Mouse (Mus musculus) MEL (cell line): Measurements from ENCODE around the gene Olfr823.
"Not testable (repeated sequence)": the region's sequence is repeated elsewhere in the genome, so short reads cannot be mapped to it uniquely, and the experiment has no call there.

Experiments
- BHLHE40 ChIP-seq: IDR thresholded peaks from 2 replicates; pipeline ENCODE4 v1.6.1; 2012; ENCODE audit warnings: low read depth, mild to moderate bottlenecking, inconsistent platforms, low read length, improper control_type of control experiment, borderline replicate concordance
- CTCF ChIP-seq, 3 experiments: IDR thresholded peaks in 2 of 3; conservative IDR thresholded peaks in 1 of 3; 2 replicates each; pipeline ENCODE4 v1.5.1; 2011 to 2012; ENCODE audit warnings: low read length in 3 of 3, low read depth in 2 of 3, mild to moderate bottlenecking in 2 of 3, improper control_type of control experiment in 1 of 3, inconsistent platforms in 1 of 3, mixed read lengths in 1 of 3, moderate library complexity in 1 of 3; ENCODE audit not compliant: control insufficient read depth in 1 of 3, insufficient read depth in 1 of 3, poor library complexity in 1 of 3, severe bottlenecking in 1 of 3
- EP300 ChIP-seq, 2 experiments: IDR thresholded peaks; 2 replicates each; pipeline ENCODE4 v1.6.1; 2011; ENCODE audit warnings: improper control_type of control experiment in 2 of 2, low read length in 2 of 2, low read depth in 1 of 2, mild to moderate bottlenecking in 1 of 2
- MAX ChIP-seq: IDR thresholded peaks from 2 replicates; pipeline ENCODE4 v1.6.1; 2011; ENCODE audit warnings: low read length, improper control_type of control experiment
- NRF1 ChIP-seq: IDR thresholded peaks from 2 replicates; pipeline ENCODE4 v1.6.1; 2014; ENCODE audit warnings: low read depth, mild to moderate bottlenecking, inconsistent platforms, low read length, improper control_type of control experiment, moderate library complexity; ENCODE audit not compliant: poor library complexity, insufficient read depth, severe bottlenecking
- POLR2A ChIP-seq, 2 experiments: IDR thresholded peaks; 2 replicates each; pipeline ENCODE4 v1.6.1; 2011 to 2012; ENCODE audit warnings: low read length in 2 of 2, mild to moderate bottlenecking in 2 of 2, control low read depth in 1 of 2, improper control_type of control experiment in 1 of 2, low read depth in 1 of 2, moderate library complexity in 1 of 2; ENCODE audit not compliant: control insufficient read depth in 1 of 2, insufficient read depth in 1 of 2, poor library complexity in 1 of 2
- POLR2AphosphoS5 ChIP-seq: IDR thresholded peaks from 2 replicates; pipeline ENCODE4 v1.6.1; 2012; ENCODE audit warnings: low read depth, borderline replicate concordance, mild to moderate bottlenecking, inconsistent platforms, low read length, moderate library complexity, mixed read lengths
- RCOR1 ChIP-seq: IDR thresholded peaks from 2 replicates; pipeline ENCODE4 v1.6.1; 2012; ENCODE audit warnings: low read depth, mild to moderate bottlenecking, inconsistent platforms, low read length, improper control_type of control experiment
- USF1 ChIP-seq: IDR thresholded peaks from 2 replicates; pipeline ENCODE4 v1.6.1; 2014; ENCODE audit warnings: low read depth, mild to moderate bottlenecking, inconsistent platforms, low read length, improper control_type of control experiment, moderate library complexity

- TF ChIP-seq POLR2AphosphoS5; POLR2A (IDR thresholded peaks at IDR 0.05; ENCODE audit: control insufficient read depth in 1 of 2, insufficient read depth in 1 of 2, low read depth in 1 of 2, low read length in 2 of 2, poor library complexity in 1 of 2); NRF1; CTCF (IDR thresholded peaks at IDR 0.05 in 2 of 3, conservative IDR thresholded peaks at IDR 0.05 in 1 of 3; ENCODE audit: control insufficient read depth in 1 of 3, insufficient read depth in 1 of 3, low read depth in 2 of 3, low read length in 3 of 3, poor library complexity in 1 of 3, severe bottlenecking in 1 of 3); USF1; EP300 (IDR thresholded peaks at IDR 0.05; ENCODE audit: low read depth in 1 of 2, low read length in 2 of 2); MAX; RCOR1; BHLHE40: not testable (repeated sequence)
Measured at GRCm38 (mm10) chr10:130142481-130142880, 27.3 kb upstream of the Olfr823 start.
